Mouse (Mus musculus) lung, postnatal 0 days (tissue): Measurements from ENCODE around the gene Scamp1.

ENCODE experiments used
- CTCF ChIP-seq: IDR thresholded peaks from 2 replicates; pipeline ENCODE4 v1.5.1; 2016; ENCODE audit warnings: antibody characterized with exemption, mild to moderate bottlenecking
- EP300 ChIP-seq: IDR thresholded peaks from 2 replicates; pipeline ENCODE4 v1.6.1; 2016; ENCODE audit warnings: antibody characterized with exemption, mild to moderate bottlenecking, control low read depth

DNA sequence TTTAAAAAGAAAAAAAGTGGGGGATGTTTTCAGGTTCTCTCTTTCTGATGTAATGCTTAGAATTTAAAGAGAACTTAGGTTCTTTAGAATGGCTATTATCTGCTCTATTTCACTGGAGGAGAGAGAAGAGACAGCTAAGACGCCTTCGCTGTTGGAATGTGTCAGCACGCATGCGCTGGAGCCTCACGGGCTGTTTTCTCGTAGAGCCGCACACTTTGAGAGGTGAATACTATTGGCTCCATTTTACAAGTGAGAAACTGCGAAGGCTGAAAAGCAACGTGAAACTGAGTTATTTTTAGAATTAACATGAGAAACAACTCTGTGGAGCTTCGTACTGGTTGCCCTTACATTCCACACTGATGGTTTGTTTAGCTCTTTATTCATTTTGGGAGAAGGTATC lies 8.3 kb upstream of the Scamp1 start:
- TF ChIP-seq CTCF = no peak
- TF ChIP-seq EP300 = no peak
